8 mouse cellular contexts compared by ENCODE assay signal in the genomic region with DNA sequence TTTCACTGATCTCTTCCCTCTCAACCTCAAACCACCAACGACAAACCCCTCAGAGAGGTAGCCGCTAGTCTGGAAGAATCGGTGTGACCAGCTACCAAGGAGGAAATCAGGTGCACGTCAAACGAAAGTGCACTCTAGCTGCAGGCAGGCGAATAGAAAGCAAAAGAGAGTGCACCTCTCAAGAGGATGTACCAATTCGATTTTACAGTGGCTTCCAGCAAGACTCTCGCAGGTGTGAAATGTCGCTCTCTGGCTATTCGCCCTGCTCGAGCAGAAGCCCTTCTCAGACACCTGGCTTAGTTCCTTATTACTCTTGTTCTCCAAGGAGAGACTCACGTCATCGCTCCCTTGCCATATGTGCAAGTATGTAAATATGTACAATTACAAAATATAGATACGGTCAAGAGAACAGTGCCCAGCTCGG. TPM values are rescaled to one million over a fixed set of nuclear protein-coding genes. Genes with fewer than 3 reads are reported as not detected.
DNase-seq lines count a peak whose midpoint lies in the region; ATAC-seq and TF ChIP-seq lines count a peak whose summit lies in the region.

TSS of gene Sidt1 (minus strand) at position 336 of the 424 bp plus-strand sequence.

- H3K9me3 ChIP-seq in heart, embryonic 10.5 days = 0 out of 2 replicates have a peak, but pooled peaks cover 3% of the 10 kb centered on the region
- H3K9me3 ChIP-seq in forebrain, embryonic 15.5 days = no peaks in the 10 kb centered on the region
- H3K9me3 ChIP-seq in intestine, postnatal 0 days (ENCODE audit: control insufficient read depth) = no peaks in the 10 kb centered on the region
- no peaks in the 10 kb centered on the region for H3K9me3 ChIP-seq in liver, embryonic 15.5 days (replicated peaks)
- no peaks in the 10 kb centered on the region for H3K9me3 ChIP-seq in neural tube, embryonic 13.5 days

- peak within 1 kb of the TSS; percentile 72 for H3K9ac ChIP-seq in forebrain, embryonic 15.5 days (replicated peaks)
- H3K9ac ChIP-seq in intestine, postnatal 0 days (ENCODE audit: low read depth, low read length) = peak within 1 kb of the TSS; percentile 53
- H3K9ac ChIP-seq in liver, embryonic 15.5 days = 0 out of 2 replicates have a peak within 1 kb of the TSS, but pooled peaks have one; percentile 19
- peak within 1 kb of the TSS; percentile 83 for H3K9ac ChIP-seq in neural tube, embryonic 13.5 days

- H3K36me3 ChIP-seq in heart, embryonic 10.5 days = no peaks in the 10 kb centered on the region
- no peaks in the 10 kb centered on the region for H3K36me3 ChIP-seq in forebrain, embryonic 15.5 days
- no peaks in the 10 kb centered on the region for H3K36me3 ChIP-seq in intestine, postnatal 0 days (ENCODE audit: control insufficient read depth, insufficient read depth)
- no peaks in the 10 kb centered on the region for H3K36me3 ChIP-seq in liver, embryonic 15.5 days (replicated peaks)
- H3K36me3 ChIP-seq in neural tube, embryonic 13.5 days = no peaks in the 10 kb centered on the region

- 0 out of 2 replicates have a peak, but pooled peaks have one; percentile 14 for ATAC-seq in forebrain, embryonic 15.5 days (replicated peaks)
- peak; percentile 86 for ATAC-seq in intestine, postnatal 0 days
- no peak for ATAC-seq in liver, embryonic 15.5 days (ENCODE audit: insufficient read depth)
- no peak for ATAC-seq in neural tube, embryonic 13.5 days (ENCODE audit: low read depth)

- TF ChIP-seq CTCF in intestine, postnatal 0 days (IDR thresholded peaks at IDR 0.05; ENCODE audit: low read depth) = peak; percentile 29

- 6% methylated on average over 15 of the region's 15 CpGs for WGBS in heart, embryonic 10.5 days
- 6% methylated on average over 15 of the region's 15 CpGs for WGBS in forebrain, embryonic 15.5 days
- 3% methylated on average over 15 of the region's 15 CpGs for WGBS in intestine, postnatal 0 days
- WGBS in liver, embryonic 15.5 days (ENCODE audit: insufficient replicate concordance) = 5% methylated on average over 15 of the region's 15 CpGs
- 4% methylated on average over 15 of the region's 15 CpGs for WGBS in neural tube, embryonic 13.5 days

- peak within 1 kb of the TSS; percentile 99 for H3K4me2 ChIP-seq in forebrain, embryonic 15.5 days (replicated peaks)
- peak within 1 kb of the TSS; percentile 100 for H3K4me2 ChIP-seq in intestine, postnatal 0 days (replicated peaks; ENCODE audit: low read depth)
- peak within 1 kb of the TSS; percentile 78 for H3K4me2 ChIP-seq in liver, embryonic 15.5 days
- H3K4me2 ChIP-seq in neural tube, embryonic 13.5 days = peak within 1 kb of the TSS; percentile 99

- H3K27me3 ChIP-seq in heart, embryonic 10.5 days (ENCODE audit: insufficient read depth, poor library complexity, severe bottlenecking) = peaks cover 46% of the 10 kb centered on the region
- 0 out of 2 replicates have a peak, but pooled peaks cover 11% of the 10 kb centered on the region for H3K27me3 ChIP-seq in forebrain, embryonic 15.5 days
- H3K27me3 ChIP-seq in intestine, postnatal 0 days (replicated peaks; ENCODE audit: control insufficient read depth, insufficient read depth, low read length) = no peaks in the 10 kb centered on the region; the same call in 1 of the 2 replicates
- peaks cover 42% of the 10 kb centered on the region for H3K27me3 ChIP-seq in liver, embryonic 15.5 days
- H3K27me3 ChIP-seq in neural tube, embryonic 13.5 days = peaks cover 27% of the 10 kb centered on the region

- peak within 1 kb of the TSS; percentile 79 for H3K4me3 ChIP-seq in heart, embryonic 10.5 days
- peak within 1 kb of the TSS; percentile 65 for H3K4me3 ChIP-seq in forebrain, embryonic 15.5 days
- peak within 1 kb of the TSS; percentile 60 for H3K4me3 ChIP-seq in intestine, postnatal 0 days (ENCODE audit: low read depth, low read length)
- peak within 1 kb of the TSS; percentile 51 for H3K4me3 ChIP-seq in liver, embryonic 15.5 days (replicated peaks)
- peak within 1 kb of the TSS; percentile 69 for H3K4me3 ChIP-seq in neural tube, embryonic 13.5 days

- H3K27ac ChIP-seq in heart, embryonic 10.5 days = peak within 1 kb of the TSS; percentile 52; the same call in 1 of the 2 replicates
- no peak within 1 kb of the TSS for H3K27ac ChIP-seq in forebrain, embryonic 15.5 days (replicated peaks)
- peak within 1 kb of the TSS; percentile 35; the same call in 1 of the 2 replicates for H3K27ac ChIP-seq in intestine, postnatal 0 days (ENCODE audit: low read depth, low read length)
- no peak within 1 kb of the TSS for H3K27ac ChIP-seq in liver, embryonic 15.5 days (replicated peaks)
- no peak within 1 kb of the TSS for H3K27ac ChIP-seq in neural tube, embryonic 13.5 days (replicated peaks)

- H3K4me1 ChIP-seq in heart, embryonic 10.5 days = peaks cover 13% of the 10 kb centered on the region
- H3K4me1 ChIP-seq in forebrain, embryonic 15.5 days = peaks cover 13% of the 10 kb centered on the region
- 0 out of 2 replicates have a peak, but pooled peaks cover 3% of the 10 kb centered on the region for H3K4me1 ChIP-seq in intestine, postnatal 0 days (replicated peaks; ENCODE audit: control insufficient read depth, insufficient read depth, low read length)
- H3K4me1 ChIP-seq in liver, embryonic 15.5 days (replicated peaks) = peaks cover 12% of the 10 kb centered on the region
- H3K4me1 ChIP-seq in neural tube, embryonic 13.5 days (replicated peaks) = peaks cover 7% of the 10 kb centered on the region

- no peak for DNase-seq in heart, embryonic 10.5 days (ENCODE audit: low spot score)
- no peak for DNase-seq in heart, adult 9 months (ENCODE audit: low spot score in 2 of 2)
- DNase-seq in brain, adult 2 months (ENCODE audit: low read depth, low spot score) = peak; percentile 91
- DNase-seq in thymus, postnatal 4 days = peak; percentile 57

RNA-seq across cellular contexts. Expression of gene Sidt1, which starts in this region (rescaled TPM):
- not detected in 2 replicates for polyA plus RNA-seq in heart, embryonic 10.5 days (2016; fragmentation: Nextera tagmentation; extraction: Ambion mirVana)
- polyA plus RNA-seq in forebrain, embryonic 15.5 days (2015; fragmentation: Nextera tagmentation; extraction: Ambion mirVana) = 3.1 and 3.5 TPM in 2 replicates
- 1.1 and 1.2 TPM in 2 replicates for polyA plus RNA-seq in intestine, postnatal 0 days (2015; fragmentation: Nextera tagmentation; extraction: Ambion mirVana)
- polyA plus RNA-seq in liver, embryonic 15.5 days (2015; fragmentation: Nextera tagmentation; extraction: Ambion mirVana) = 0.03 TPM in 1 of 2 replicates, not detected in the other
- 3.8 and 4.9 TPM in 2 replicates for polyA plus RNA-seq in neural tube, embryonic 13.5 days (2015; fragmentation: Nextera tagmentation; extraction: Ambion mirVana)

Comparison
In these comparisons a context has a peak if more than half of its experiments do, and no peak if none do; other contexts are left out.
1. DNase-seq: peak in brain, adult 2 months (single experiment) and thymus, postnatal 4 days (single experiment); none in heart, embryonic 10.5 days (single experiment) and heart, adult 9 months (0 of 2).
2. H3K27ac ChIP-seq: peak in heart, embryonic 10.5 days (single experiment) and intestine, postnatal 0 days (single experiment); none in forebrain, embryonic 15.5 days (single experiment), liver, embryonic 15.5 days (single experiment) and neural tube, embryonic 13.5 days (single experiment).
3. ATAC-seq: peak in forebrain, embryonic 15.5 days (single experiment) and intestine, postnatal 0 days (single experiment); none in liver, embryonic 15.5 days (single experiment) and neural tube, embryonic 13.5 days (single experiment).
4. H3K9ac ChIP-seq: peak in every context shown above with its lines; median percentile 83 in neural tube, embryonic 13.5 days; 72 in forebrain, embryonic 15.5 days; 53 in intestine, postnatal 0 days; 19 in liver, embryonic 15.5 days.
5. Peak in every context shown above with its lines, with median percentiles within 50 percentile points of each other: H3K4me3 ChIP-seq and H3K4me2 ChIP-seq.